Mouse (Mus musculus) cerebellum, adult 18-20 months (tissue): ENCODE measurements at regions not wholly inside any gene's neighbourhood (a gene's known extent, or its start where the extent isn't known, plus 50 kb on each side); places are given as distances from the start of the nearest gene placed in this dataset.

ENCODE experiments used
- DNase-seq, 2 experiments: peaks; one replicate each; pipeline ENCODE4 v3.0.0; 2021

GRCm38 (mm10) chr16:76183105-76183504 lies 161.0 kb upstream of the Samsn1 start:
- no peak for DNase-seq

DNA sequence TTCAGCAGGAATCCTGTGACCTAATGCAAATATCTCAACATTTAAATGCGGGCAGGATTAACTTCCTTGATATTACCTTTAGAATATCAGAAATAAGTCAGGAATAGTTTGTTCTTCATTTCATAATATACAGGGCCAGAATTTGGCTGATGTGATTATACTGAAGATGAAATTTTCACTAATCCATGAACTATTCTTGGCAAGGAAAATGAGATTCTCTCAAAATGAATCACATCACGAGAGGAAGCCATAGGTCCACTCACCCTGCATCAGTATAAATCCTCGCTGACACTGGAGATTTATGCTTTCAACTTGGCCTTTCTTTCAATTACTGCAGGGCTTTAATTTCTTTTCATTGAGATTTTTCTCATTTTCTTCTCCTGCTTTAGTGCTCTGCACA lies 159.5 kb upstream of the Samsn1 start:
- DNase-seq = no peak

DNA sequence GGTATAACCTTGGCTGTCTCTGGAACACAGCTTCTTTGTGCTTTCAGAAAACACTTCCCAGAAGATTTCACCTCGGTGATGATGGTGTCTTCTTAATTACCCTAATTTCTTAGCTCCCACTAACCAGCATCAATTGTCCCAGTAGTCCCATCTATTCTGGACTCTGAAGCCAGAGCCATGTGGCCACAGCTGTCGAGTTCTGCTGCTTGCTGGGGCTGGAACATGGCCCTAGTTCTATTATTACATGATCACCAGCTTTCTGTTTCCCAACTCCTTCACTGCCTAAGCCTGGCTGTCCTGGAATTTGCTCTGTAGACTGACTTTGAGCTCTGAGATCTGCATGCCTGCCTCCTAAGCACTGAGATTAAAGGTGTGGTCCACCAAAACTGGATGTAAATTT lies 145.6 kb upstream of the Samsn1 start:
- DNase-seq = no peak

DNA sequence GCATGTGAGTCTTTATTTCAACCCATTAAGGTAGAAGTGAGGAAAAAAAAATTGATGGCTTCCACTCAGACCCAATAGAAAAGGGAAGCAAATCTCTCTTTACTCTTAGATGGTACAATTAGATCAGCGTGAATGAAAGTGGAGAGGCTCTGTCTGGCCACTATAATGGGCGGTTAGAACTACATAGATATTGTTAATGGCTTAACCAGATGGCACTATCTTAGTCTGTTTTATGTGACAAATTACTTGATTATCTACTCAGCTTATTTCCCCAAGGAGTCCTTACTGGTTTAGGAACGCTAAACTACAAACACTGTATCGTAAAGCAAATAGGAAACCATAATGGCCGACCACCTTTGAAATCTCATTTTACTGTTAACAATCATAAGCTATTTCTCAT lies 138.8 kb upstream of the Samsn1 start:
- no peak for DNase-seq

GRCm38 (mm10) chr16:76158585-76158984 lies 136.5 kb upstream of the Samsn1 start:
- no peak for DNase-seq

DNA sequence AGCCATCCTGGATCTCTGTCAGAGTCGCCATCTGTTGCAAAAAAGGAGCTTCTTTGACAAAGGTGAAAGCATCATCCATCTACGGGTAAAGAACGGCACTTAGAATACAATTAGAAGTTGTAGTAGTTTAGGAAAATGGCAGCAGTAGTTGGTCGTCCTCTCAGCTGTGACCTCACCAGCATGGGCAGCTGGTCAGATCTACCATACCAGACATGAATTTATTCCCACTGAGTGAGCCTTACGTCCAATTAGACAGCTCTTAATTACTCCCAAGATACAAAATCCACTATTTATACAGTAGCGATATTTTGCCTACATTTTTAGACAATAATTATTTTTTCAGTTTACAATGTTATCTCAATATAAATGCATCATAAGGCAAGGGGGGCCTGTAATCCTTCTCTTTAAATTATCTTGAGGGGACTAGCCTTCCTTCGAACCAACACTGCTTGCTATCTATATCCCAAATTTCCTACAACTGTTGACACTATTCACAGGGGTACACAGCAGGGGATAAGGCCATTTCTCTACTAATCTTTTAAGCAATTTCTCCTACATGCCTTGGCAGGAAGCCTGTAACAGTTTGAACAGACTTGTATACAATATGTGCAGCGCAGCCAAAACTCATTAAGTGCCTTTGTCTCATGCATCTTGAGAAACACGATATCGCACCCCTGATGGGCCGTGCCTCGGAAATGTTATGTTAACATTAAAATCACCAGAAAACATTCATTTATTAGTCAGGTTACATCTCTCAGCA lies 131.9 kb upstream of the Samsn1 start:
- no peak for DNase-seq

GRCm38 (mm10) chr16:76149581-76149980 lies 127.5 kb upstream of the Samsn1 start:
- no peak for DNase-seq

GRCm38 (mm10) chr16:76133892-76134291 lies 111.8 kb upstream of the Samsn1 start:
- no peak for DNase-seq

DNA sequence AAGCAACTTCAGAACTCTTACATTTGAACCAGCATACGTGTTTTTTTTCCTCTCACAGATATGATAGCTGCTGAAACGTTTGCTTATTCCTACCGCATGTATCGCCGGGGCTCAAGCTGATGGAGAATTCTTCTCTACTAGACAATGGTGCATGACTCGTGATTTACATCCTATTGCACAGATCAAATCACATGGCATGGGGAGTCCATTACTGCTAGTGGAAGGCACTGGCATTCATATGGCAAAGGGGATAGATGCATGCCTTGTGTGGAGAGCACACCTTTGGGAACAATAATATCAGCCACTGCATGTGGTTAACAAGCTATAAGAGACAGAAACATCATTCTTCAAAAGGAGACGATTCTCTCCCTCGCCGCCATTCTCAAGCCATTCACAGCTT lies 108.4 kb upstream of the Samsn1 start:
- DNase-seq = no peak

DNA sequence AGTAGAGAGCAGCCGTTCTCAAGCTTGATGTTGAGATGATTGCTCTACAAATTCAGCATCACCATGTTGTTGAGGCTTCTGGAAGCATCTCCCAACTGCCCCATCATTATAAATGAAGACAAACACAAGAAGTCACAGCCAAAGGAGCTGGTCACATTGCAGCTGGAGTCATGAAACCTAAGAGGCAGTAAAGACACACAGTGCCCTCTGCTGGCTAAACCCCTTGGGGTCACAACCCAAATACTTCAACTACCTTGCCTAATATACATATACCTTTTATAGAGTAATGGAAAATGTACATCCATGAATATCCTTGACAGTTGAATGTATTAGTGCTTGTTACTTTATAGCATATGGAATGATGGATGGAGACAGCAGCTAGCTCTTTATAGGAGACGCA lies 107.9 kb upstream of the Samsn1 start:
- DNase-seq = no peak

- DNase-seq = no peak
Measured at GRCm38 (mm10) chr16:76123021-76123384, 100.9 kb upstream of the Samsn1 start.

- no peak for DNase-seq
Measured at GRCm38 (mm10) chr16:76122172-76123020, 100.3 kb upstream of the Samsn1 start.

- no peak for DNase-seq
Measured at GRCm38 (mm10) chr16:76120712-76121111, 98.6 kb upstream of the Samsn1 start.

DNA sequence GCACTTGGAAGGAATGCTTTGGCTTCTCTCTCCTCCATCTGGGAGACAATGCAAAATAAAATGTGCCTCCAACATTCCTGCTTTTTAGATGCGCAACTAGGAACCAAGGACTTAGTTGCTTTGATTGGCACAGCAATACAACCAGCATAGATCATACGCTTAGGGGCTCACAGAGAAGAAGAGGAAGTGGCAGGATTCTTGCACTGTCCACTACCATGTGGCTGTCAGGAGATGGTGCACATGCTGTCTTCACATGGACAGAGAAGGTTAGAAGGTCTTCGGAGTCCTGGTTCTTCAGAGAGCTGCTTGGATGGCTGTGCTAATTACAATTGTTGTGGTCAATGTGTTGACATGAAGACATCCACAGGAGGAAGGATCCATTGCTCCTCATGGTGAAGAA lies 88.3 kb upstream of the Samsn1 start:
- DNase-seq = no peak

DNA sequence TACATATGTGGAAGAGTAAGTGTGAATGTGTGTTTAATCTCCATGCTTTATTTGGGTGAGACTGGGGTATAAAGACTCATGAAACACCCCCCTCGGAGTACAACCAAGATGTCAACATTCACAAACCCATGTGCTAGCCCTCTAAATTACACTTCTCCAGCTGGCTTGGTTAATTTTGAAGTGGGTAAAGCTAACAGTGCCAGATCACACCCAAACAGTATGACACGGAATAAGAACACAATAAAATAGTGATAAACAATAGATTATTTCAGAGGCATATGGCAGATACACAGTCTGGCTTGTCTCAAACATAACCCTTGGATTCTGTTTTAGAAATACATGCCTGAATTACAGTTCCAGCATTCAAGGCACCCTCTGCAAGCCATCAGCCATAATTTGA lies 86.4 kb upstream of the Samsn1 start:
- DNase-seq = no peak

DNA sequence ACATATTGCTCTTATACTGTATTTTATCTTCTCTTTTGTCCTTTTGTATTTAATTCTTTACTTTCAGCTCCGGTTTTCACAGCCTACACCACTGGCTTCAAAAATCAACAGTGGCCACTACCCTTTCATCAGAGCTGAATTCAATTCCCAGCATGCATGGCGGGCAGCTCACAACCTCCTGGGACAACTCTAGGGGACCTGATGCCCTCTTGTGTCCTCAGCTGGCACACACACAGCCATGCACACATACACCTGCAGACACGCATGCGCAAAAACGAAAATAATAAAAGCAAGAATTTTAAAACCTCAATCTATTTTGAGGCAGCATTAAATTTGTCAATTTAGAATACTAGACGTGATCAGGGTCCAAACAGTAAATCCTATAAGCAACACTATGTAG lies 82.6 kb upstream of the Samsn1 start:
- no peak for DNase-seq

GRCm38 (mm10) chr16:76101773-76102172 lies 79.7 kb upstream of the Samsn1 start:
- no peak for DNase-seq

DNA sequence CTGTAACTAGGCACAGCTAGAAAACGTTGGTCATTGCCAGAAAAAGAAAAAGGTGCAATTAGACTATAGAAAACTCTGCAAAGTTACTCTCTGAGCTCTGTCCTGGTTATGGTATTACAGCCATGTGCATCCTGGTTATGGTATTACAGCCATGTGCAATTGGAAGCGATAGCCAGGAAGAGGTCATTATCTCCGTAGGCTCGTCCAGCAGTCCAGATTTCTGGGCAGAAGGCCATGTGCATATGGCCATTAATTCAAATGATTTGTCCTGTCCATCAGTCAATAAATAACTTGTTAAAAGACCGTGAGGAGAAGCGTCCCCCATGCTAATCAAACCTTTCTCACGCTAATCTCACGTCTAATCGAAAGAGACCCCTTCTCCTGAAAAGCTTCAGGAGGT lies 75.7 kb upstream of the Samsn1 start:
- no peak for DNase-seq

GRCm38 (mm10) chr16:76096363-76096762 lies 74.3 kb upstream of the Samsn1 start:
- DNase-seq = no peak

GRCm38 (mm10) chr16:76085363-76085762 lies 63.3 kb upstream of the Samsn1 start:
- DNase-seq = no peak

DNA sequence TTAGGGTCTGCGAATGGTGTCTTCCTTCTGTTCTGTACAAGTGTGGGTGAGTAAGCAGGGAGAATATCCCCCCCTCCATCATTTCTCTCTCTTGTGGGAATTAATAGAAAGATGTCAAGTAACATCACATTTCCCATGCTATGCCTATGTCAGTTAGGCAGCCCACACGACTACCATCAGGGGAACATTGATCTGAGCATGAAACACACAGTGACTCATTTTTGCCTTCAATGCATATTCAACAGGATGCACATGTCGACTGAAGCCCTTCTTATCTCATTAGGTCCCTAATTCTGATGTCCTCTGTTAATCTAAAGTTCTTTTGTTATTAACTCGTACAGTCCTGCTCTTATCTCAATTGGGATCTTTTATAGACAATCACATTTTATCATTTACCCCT lies 60.4 kb upstream of the Samsn1 start:
- DNase-seq = no peak

GRCm38 (mm10) chr16:76079761-76080502 lies 57.9 kb upstream of the Samsn1 start:
- no peak for DNase-seq

DNA sequence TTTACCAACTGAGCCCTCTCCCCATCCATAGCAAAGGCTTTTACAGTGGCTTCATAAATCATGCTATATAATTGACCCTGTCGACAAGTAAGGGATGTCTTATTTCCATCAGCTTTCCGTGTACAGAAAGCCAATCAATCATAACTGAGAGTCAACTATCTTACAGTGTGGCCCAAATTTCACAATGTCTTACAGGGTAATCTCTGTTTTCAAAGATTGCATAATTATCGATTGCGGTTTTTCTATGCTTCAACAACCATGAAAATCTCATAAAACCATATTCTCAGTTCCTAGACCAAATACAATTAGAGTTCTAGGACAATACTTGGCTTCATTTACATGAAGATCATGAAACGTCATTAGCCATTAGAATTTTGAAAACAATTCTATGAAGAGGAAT lies 56.1 kb upstream of the Samsn1 start:
- no peak for DNase-seq

DNA sequence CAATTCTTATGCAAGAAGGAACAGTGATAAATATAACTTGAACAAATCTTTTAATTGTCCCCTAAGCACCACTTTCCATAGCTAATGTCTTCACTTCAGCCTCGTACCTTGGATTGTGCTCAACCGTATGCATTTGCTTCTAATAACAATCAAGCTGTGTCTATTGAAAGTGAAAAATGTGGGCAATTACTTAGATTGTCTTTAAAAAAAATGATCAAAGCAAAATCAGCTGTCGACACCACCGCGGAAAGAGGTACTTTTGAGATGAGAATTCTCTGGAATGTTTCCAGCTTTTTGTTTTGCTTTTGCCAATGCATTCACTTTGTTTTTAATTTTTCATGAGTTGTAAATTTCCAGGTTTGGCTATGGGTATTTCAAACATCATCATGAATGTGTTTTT lies 54.1 kb upstream of the Samsn1 start:
- no peak for DNase-seq
